Mouse (Mus musculus) embryonic facial prominence, embryonic 13.5 days (tissue): ENCODE results near the gene Ddhd1. TPM values are rescaled to one million over a fixed set of nuclear protein-coding genes. Genes with fewer than 3 reads are reported as not detected.

ENCODE experiments used
- ATAC-seq: fragments of 200-750 bp; cut with Nextera tagmentation; 2 replicates; pipeline ENCODE4 v1.8.0; 2017; ENCODE audit warnings: low read depth; ENCODE audit not compliant: insufficient number of reproducible peaks, insufficient read depth, low FRiP score, low TSS enrichment
- H3K27ac ChIP-seq: fragments of 300-500 bp; sonication (generic); 2 replicates; pipeline ENCODE4 v1.5.1; 2015; ENCODE audit warnings: moderate library complexity, mild to moderate bottlenecking, inconsistent platforms
- H3K27me3 ChIP-seq: fragments of 300-500 bp; sonication (generic); 2 replicates; pipeline ENCODE4 v1.6.1; 2015; ENCODE audit warnings: mild to moderate bottlenecking, inconsistent platforms
- H3K36me3 ChIP-seq: fragments of 300-500 bp; sonication (generic); 2 replicates; pipeline ENCODE4 v1.6.1; 2015; ENCODE audit warnings: mild to moderate bottlenecking, inconsistent platforms
- H3K4me1 ChIP-seq: fragments of 300-500 bp; sonication (generic); 2 replicates; pipeline ENCODE4 v1.6.1; 2015; ENCODE audit warnings: inconsistent platforms
- H3K4me2 ChIP-seq: fragments of 300-500 bp; sonication (generic); 2 replicates; pipeline ENCODE4 v1.6.1; 2015; ENCODE audit warnings: moderate library complexity, mild to moderate bottlenecking, inconsistent platforms
- H3K4me3 ChIP-seq: fragments of 300-500 bp; sonication (generic); 2 replicates; pipeline ENCODE4 v1.5.1; 2015; ENCODE audit warnings: mild to moderate bottlenecking, inconsistent platforms
- H3K9ac ChIP-seq: fragments of 300-500 bp; sonication (generic); 2 replicates; pipeline ENCODE4 v1.6.1; 2015; ENCODE audit warnings: mild to moderate bottlenecking, inconsistent platforms
- H3K9me3 ChIP-seq: fragments of 300-500 bp; sonication (generic); 2 replicates; pipeline ENCODE4 v1.6.1; 2016; ENCODE audit warnings: inconsistent platforms
- WGBS: fragments of 180-500 bp; shearing (Covaris S2); methylation state at CpG from one replicate; pipeline ENCODE4 v1.1.7; 2015; ENCODE audit warnings: mixed read lengths; 5-methylcytosine and 5-hydroxymethylcytosine counted together
- microRNA-seq: library from miRNA; unstranded; fragments of <30 nt; microRNA quantifications from one replicate; pipeline ENCODE4, GENCODE M21; 2016
- polyA plus RNA-seq: library from polyadenylated mRNA; unstranded; fragments of >200 nt; fragmentation: Nextera tagmentation; extraction: Ambion mirVana; gene quantifications from 2 replicates; pipeline ENCODE4 v1.2.1, GENCODE M21; 2015

Ddhd1 gene
- polyA plus RNA-seq, 1 experiment from 2014 or later: 6.8 TPM

- H3K4me3 ChIP-seq: no peak overlapping the region
- 84% methylated on average over 5 of the region's 6 CpGs for WGBS
Measured at GRCm38 (mm10) chr14:45544026-45544425, 113.9 kb downstream of the Ddhd1 start.

GRCm38 (mm10) chr14:45539659-45540468 is 118.1 kb downstream of the Ddhd1 start:
- no peaks in the 10 kb centered on the region for H3K9me3 ChIP-seq
- ATAC-seq: no peak; the same call in 1 of the 2 replicates
- no peaks in the 10 kb centered on the region for H3K36me3 ChIP-seq
- no peaks in the 10 kb centered on the region for H3K27me3 ChIP-seq
- H3K4me2 ChIP-seq: no peak overlapping the region
- H3K9ac ChIP-seq: no peak overlapping the region
- 16% methylated on average over 12 of the region's 12 CpGs for WGBS
- no peak overlapping the region for H3K4me3 ChIP-seq
- H3K27ac ChIP-seq: peak overlapping the region; percentile 44; the same call in 1 of the 2 replicates
- peaks cover 4% of the 10 kb centered on the region; the same call in 1 of the 2 replicates for H3K4me1 ChIP-seq

More at GRCm38 (mm10) chr14:45544026-45544425, 113.9 kb downstream of the Ddhd1 start:
- Histone ChIP-seq H3K27me3 (no peaks in the 10 kb centered on the region), H3K4me2 (no peak overlapping the region), H3K36me3 (no peaks in the 10 kb centered on the region), H3K27ac (no peak overlapping the region), H3K9ac (no peak overlapping the region), H3K4me1 (peaks cover 4% of the 10 kb centered on the region; the same call in 1 of the 2 replicates), H3K9me3 (no peaks in the 10 kb centered on the region)
- no peak for ATAC-seq

Small RNA genes within 50 kb of the gene (microRNA-seq; reads per million reads assigned to microRNA genes)
- gene Mir5131: 1.7 reads per million

Other genes starting within 250 kb of the Ddhd1 start
- 119 and 127 TPM in 2 replicates for gene Fermt2, start 128.0 kb downstream of the Ddhd1 start, polyA plus RNA-seq